Mouse (Mus musculus) bone marrow macrophage, adult 2 months (primary cell): Measurements from ENCODE around the gene Rheb.

Experiments
- CTCF ChIP-seq: IDR thresholded peaks from 2 replicates; pipeline ENCODE4 v1.5.1; 2012; ENCODE audit warnings: low read depth, mild to moderate bottlenecking, low read length, moderate library complexity
- POLR2A ChIP-seq: IDR thresholded peaks from 2 replicates; pipeline ENCODE4 v1.6.1; 2012; ENCODE audit warnings: mild to moderate bottlenecking, low read depth, low read length, borderline replicate concordance

DNA sequence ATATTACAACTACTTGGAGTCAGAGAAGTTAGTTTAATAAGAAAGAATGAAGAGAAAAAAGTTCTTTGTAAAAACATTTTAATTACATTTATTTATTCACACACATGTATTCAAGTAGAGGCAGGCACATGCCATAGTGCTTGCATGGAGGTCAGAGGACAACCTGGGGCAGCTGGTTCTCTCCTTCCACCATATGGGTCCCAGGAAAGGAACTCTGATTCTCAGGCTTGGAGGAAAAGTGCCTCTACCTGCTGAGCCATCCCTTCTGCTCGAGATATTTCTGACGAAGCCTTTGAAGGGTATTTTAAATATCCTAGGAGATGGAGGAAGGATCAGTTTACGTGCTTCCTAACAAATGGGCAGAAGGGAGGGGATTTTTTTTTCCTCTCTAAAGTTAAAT is 19.6 kb downstream of the Rheb start:
- TF ChIP-seq CTCF (no peak), POLR2A (no peak)
